Mouse (Mus musculus) C3H10T1/2 (cell line): Measurements from ENCODE around the gene Kif1a. TPM values are rescaled to one million over a fixed set of nuclear protein-coding genes. Genes with fewer than 3 reads are reported as not detected.

ENCODE experiments used
- polyA plus RNA-seq, 2 experiments: library from polyadenylated mRNA; unstranded; fragments of >200 nt; fragmentation: generic; extraction: Trizol; gene quantifications; one replicate each; pipeline ENCODE4 v1.2.1; 2012; ENCODE audit warnings: missing spikeins in 2 of 2

Gene Kif1a
- polyA plus RNA-seq = under 1 TPM in 1 of 2 experiments, not detected in 1; 0.01 TPM

GRCm38 (mm10) chr1:93101571-93102061, at the start of gene Kif1a:
Kif1a (minus strand) TSS chr1:93101951.

DNA sequence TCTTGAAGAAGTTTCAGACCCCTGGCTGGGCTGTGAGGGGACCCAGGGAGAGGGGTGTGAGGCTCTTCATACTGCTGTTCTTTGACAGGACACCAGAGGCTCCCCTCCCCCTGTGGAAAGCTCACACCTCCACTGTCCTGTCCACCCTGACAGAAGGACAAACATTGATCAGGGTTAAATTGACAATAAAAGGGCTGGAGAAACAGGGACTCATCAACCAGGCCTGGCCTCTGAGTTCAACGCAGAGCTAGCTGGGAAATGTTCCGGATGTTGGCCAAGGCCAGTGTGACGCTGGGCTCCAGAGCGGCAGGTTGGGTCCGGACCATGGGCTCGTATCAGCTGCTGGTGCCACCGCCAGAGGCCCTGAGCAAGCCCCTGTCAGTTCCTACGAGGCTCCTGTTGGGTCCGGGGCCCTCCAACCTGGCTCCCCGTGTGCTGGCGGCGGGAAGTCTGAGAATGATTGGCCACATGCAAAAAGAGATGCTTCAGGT, 33.3 kb upstream of the Kif1a start, which contains the start of gene Agxt:
Agxt (plus strand) TSS at position 205 of the 491 bp plus-strand sequence.

DNA sequence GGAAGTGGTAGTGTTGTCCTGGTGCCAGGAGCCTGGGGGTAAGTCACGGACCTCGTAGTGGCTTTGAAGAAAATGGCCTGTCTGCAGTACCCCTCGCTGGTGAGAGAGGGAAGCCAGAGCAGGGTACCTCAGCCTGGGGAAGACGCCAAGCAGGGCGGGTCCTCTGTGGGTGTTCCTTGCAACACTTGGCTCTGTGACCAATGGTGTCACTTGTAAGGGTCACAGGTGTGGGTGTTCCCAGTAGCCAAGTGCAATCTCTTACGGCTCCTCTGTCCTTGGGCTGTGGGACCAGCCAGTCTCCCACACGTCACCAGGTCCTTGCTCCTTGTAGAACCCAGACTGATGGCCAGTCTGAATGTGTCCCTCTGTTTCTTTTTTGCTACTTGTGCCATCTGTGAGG, 95.7 kb downstream of the Kif1a start, which contains the start of gene Aqp12:
Aqp12 (plus strand) TSS at position 274 of the 400 bp plus-strand sequence.

Other genes starting within 250 kb of the Kif1a start
- gene Ankmy1, start 199.0 kb downstream of the Kif1a start, polyA plus RNA-seq = under 1 TPM; 0.05 to 0.12 TPM
- 1 to 10 TPM in 1 of 2 experiments, under 1 TPM in 1; 0.13 to 1.0 TPM for gene Dusp28, start 195.0 kb downstream of the Kif1a start, polyA plus RNA-seq
- gene Rnpepl1, start 191.2 kb downstream of the Kif1a start, polyA plus RNA-seq = 10 to 100 TPM; 21.6 to 35.0 TPM
- 10 to 100 TPM in 1 of 2 experiments, 1 to 10 TPM in 1; 9.1 to 17.8 TPM for gene Capn10, start 167.6 kb downstream of the Kif1a start, polyA plus RNA-seq
- gene Gpr35, start 151.1 kb downstream of the Kif1a start, polyA plus RNA-seq = under 1 TPM in 1 of 2 experiments, not detected in 1; 0.26 TPM
- gene Aqp12, start 95.6 kb downstream of the Kif1a start, polyA plus RNA-seq = not detected
- gene Agxt, start 33.3 kb upstream of the Kif1a start, polyA plus RNA-seq = under 1 TPM in 1 of 2 experiments, not detected in 1; 0.19 TPM
- under 1 TPM in 1 of 2 experiments, not detected in 1; 0.18 TPM for gene 2310007B03Rik, start 59.0 kb upstream of the Kif1a start, polyA plus RNA-seq
- gene Crocc2, start 66.8 kb upstream of the Kif1a start, polyA plus RNA-seq = 1 to 10 TPM in 1 of 2 experiments, under 1 TPM in 1; 0.01 to 8.1 TPM
- 100 to 1,000 TPM in 1 of 2 experiments, under 1 TPM in 1; 0.06 to 167 TPM for gene Sned1, start 133.9 kb upstream of the Kif1a start, polyA plus RNA-seq
- gene Mterf4, start 204.0 kb upstream of the Kif1a start, polyA plus RNA-seq = 100 to 1,000 TPM in 1 of 2 experiments, 1 to 10 TPM in 1; 6.4 to 247 TPM
- 10 to 100 TPM in 1 of 2 experiments, 1 to 10 TPM in 1; 4.2 to 14.6 TPM for gene Ppp1r7, start 240.9 kb upstream of the Kif1a start, polyA plus RNA-seq
- 10 to 100 TPM in 1 of 2 experiments, 1 to 10 TPM in 1; 4.1 to 11.0 TPM for gene Pask, start 241.5 kb upstream of the Kif1a start, polyA plus RNA-seq